Mouse (Mus musculus): ENCODE measurements around the gene Abca7.

- no peak for TF ChIP-seq CTCF (IDR thresholded peaks at IDR 0.05; ENCODE audit: borderline replicate concordance, control insufficient read depth, extremely low read depth, insufficient read depth, low read length, poor library complexity)
- no peak for TF ChIP-seq POLR2A (IDR thresholded peaks at IDR 0.05; ENCODE audit: control insufficient read depth, extremely low read depth, insufficient read depth, low read length, poor library complexity)
Measured at GRCm38 (mm10) chr10:79947502-79947901, 48.8 kb upstream of the Abca7 start.
